Mouse (Mus musculus) kidney, adult 8-10 months (tissue): ENCODE results near the gene Dpm3.
"Not testable (repeated sequence)": the region's sequence is repeated elsewhere in the genome, so short reads cannot be mapped to it uniquely, and the experiment has no call there.

Experiments
- DNase-seq, 2 experiments: peaks; one replicate each; pipeline ENCODE4 v3.0.0; 2022

Gene Dpm3

DNA sequence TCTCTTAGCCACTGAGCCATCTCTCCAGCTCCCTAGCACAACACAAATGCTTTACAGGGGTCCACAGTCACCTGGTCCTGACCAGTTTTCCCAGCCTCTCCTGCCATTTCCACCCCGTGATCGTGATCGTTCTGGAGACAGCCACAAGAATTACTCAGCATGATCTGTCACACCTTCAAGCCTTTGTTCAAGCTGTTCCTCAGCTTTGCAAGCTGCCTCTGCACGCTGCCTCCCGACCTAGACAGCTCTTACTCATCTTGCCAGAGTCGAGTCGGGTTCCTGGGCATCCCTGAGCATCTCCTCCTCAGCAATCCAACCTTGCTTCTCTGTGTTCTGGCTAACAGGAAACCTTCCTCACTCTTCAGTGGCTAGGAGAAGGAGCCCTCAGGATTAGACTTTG, at the start of gene Dpm3:
Dpm3 (plus strand) TSS at position 283 of the 400 bp plus-strand sequence.
- DNase-seq: no peak

DNA sequence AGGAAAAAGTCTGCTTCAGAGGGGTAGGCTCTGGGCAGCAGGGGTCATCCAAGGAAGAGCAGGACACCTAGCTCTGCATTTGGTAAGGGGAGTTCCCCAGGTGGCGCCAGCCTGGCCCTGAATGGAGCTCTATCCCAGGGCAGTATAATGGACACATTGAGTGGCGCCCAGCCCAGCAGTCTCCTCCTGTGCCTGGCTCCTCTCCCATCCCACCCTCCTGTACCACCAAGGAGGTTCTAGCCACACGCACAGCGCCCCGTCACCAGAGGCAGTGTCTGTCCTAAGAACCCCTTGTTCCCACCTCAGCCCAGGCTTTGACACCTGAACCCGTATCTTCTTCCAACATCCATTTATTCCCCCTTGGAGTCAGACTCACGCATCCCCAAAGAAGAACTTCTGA, 49.4 kb upstream of the Dpm3 start:
- DNase-seq: no peak

DNA sequence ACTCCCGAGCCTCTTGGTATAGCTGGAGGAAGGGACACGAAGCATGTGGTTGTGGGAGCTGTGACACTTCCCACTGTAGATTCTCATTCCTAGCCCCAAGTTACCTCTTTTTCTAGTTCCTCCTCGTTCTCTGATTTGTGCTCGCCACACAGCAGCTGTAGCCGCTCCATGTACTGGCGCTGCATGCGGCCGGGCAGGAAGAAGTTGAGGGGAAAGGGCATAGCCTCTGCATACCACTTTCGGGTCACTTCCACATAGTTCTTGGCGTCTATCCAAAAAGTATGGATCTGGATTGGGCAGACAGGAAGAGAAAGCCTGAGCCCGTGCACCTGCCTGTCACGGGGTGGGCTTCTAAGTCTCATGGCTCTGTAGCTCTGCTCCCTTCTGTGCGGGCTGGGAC, 49.0 kb upstream of the Dpm3 start:
- DNase-seq: no peak

DNA sequence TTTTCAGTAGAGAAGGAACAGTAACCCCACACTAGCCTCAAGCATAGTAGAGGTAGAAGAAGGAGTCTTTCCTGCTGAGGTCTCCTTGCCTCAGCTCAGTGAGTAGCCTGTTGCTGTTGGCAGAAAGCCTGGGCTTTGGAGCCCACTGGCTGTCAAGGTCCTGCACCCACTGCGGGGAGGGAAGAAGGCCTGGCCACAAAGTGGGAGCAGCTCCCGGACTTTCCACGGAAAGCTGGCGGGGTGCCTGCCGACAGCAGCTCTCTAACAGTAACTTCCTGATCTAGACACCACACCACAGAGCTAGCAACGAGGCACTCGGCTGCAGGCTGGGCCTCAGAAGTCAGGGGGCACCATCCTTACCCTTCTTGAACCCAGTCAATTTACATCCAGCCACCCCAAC, 48.4 kb upstream of the Dpm3 start:
- peak in 1 of 2 experiments; percentile 41 for DNase-seq

DNA sequence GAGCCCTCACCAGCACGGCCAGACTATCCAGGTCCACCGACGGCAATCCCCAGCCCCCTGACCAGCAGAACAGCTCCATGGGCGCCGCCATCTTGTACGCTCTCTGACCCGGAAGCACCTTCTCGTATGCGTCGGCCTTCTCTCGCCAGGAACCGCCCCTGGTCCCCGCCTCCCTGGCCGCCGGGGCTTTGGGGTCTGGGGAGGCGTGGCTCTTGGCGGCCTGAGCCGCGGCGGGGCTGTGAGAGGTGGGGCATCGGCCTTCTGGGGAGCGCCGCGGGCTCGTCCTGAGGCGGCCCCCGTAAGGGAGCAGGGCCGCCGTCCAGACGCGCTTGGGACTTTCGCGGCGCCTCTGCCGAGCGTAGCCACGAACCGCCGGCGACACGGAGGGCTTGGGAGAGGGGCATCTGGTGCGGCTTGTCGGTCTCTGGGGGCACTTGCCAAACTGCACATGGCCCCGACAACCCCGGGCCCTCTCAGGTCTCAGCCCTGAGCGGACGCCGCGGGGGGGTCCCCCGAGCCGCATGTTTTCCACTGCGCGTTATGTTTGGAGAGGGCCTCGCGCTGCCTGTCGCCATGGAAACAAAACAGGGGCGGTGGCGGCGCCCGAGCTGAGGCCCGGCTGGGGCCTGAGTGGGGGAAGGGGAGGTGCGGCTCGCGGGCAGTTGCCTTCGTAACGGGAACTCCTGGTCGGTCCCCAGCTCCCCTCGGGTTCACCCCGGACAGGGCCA, 45.2 kb upstream of the Dpm3 start:
- peak; percentile 90 to 91 for DNase-seq

DNA sequence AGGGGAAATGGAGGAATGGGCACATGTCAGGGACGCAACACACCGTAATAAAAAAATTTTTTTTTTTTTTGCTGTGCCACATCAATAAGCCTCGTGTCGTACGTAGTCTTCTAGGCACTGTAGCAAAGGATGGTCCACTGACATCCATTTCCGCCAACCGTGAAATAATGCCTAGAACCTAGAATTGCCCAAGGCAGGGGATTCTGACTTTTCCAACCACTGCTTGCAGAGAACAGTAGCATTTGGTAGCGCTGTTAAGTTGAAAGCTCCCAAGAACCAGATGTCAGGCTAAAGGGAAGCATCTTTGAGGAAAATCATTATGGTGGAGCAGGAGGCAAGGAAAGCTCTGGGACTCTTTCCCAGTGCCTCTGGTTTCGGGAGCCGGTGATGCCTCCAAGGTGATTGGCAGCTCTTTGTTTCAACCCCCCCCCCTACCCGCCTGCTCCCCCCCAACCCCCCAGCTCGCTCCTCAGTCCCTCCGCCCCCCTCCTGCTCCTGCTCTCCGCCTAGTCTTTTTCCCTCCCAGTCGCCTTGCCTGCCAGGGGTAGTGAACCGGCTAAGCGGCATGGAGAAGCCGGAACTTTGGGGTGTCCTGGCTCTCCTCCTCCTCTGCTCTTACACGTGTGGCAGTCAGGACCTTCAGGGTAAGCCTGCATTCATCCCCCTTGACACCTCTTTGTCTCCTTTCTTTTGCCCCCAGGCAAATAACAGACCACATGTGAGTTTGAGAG, 44.3 kb upstream of the Dpm3 start, which contains the start of gene Thbs3:
Thbs3 (plus strand) TSS at position 500 of the 731 bp plus-strand sequence.
- no peak for DNase-seq

DNA sequence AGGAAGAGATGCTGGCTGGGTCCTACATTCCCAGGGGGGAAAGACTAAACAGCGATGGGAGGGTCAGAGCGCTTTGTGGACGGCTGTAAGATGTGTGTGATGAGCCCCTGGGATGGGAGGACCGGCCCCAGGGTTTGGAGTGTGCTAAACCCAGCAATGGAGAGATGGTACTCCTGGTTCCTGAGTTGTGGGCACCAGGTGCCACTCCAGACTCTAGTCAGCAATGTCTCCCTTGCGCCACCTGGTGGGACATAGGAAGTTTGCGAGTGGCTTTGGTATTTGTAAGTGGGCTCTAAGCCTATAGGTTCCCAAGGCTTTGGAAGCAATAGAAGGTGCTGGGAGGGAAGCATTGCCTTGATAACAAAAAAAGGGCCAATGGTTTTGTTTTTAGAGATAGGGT, 43.3 kb upstream of the Dpm3 start:
- DNase-seq: peak; percentile 74 to 88

DNA sequence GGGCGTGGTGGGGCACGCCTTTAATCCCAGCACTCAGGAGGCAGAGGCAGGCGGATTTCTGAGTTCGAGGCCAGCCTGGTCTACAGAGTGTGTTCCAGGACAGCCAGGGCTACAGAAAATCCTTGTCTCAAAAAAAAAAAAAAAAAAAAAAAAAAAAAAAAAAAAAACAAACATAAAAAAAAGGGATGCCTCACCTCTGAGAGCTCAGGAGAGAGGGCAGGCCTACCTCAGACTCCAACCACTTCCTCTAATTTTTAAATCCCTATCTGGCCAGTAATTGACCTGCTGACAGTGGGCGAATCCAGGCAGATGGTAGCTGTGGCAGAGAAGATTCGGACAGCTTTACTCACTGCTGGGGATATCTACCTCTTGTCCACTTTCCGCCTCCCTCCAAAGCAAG, 42.8 kb upstream of the Dpm3 start:
- not testable (repeated sequence) for DNase-seq

DNA sequence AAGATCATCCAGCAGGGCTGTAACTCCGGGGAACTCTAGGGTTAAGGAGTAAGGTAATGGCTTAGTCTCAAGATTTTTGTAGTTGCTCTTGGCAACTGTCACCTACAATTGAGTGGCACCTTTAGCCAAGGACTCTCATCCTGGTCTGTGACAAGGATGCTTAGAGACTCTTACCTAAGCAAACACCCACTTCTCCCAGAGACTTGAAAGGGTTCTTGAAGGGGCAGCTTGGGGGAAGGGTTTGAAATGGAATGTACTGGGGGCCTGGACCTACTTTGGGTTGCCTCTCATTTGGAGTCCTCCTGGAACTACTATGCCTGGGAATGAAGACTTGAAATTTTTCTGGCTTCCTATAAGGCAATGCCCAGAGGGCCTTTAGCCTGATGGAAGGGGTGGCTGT, 40.9 kb upstream of the Dpm3 start:
- no peak for DNase-seq

DNA sequence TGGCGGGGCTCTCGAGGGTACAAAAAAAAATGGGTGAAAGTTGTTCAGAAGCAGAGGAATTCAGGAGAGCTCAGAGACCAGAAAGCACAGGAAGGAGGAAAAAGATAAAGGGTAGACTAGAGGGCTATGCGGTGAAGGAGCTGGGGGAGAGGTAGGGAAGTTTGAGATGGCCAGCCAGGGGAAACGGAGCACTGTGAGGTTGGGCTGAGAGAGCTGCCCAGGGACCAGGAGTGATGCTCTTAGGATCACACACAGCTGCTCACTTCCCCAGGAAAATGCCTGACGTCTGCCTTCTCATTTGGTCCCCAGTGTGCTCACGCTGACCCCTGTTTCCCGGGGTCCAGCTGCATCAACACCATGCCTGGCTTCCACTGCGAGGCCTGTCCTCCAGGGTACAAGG, 39.6 kb upstream of the Dpm3 start:
- DNase-seq: no peak

DNA sequence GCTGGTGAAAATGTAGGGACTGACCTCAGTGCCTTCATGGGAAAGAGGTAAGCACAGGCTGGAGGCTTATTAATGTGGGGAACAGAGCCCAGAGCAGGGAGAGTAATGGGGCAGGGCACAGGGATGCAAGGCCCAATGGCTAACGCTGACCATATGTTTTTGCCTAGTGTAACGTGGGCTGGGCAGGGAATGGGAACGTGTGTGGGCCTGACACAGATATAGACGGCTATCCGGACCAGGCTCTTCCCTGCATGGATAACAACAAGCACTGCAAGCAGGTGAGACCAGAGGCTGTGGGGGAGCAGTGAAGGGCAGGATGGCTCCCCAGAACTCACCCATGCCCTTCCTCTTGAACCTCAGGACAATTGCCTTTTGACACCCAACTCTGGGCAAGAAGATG, 38.0 kb upstream of the Dpm3 start:
- DNase-seq: no peak

DNA sequence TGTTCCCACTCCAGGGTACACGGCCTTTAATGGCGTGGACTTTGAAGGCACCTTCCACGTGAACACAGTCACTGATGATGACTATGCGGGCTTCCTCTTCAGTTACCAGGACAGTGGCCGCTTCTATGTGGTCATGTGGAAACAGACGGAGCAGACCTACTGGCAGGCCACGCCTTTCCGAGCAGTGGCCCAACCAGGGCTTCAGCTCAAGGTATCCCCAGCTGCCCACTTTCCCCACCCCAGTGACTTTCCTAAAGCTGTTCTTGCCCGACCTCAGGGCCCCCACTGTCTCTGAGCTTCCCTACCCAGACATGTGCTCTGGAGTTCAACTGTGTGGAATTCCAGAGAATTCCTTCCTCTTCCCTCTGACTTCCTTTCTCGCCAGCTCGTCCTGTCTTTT, 34.4 kb upstream of the Dpm3 start:
- DNase-seq: no peak

DNA sequence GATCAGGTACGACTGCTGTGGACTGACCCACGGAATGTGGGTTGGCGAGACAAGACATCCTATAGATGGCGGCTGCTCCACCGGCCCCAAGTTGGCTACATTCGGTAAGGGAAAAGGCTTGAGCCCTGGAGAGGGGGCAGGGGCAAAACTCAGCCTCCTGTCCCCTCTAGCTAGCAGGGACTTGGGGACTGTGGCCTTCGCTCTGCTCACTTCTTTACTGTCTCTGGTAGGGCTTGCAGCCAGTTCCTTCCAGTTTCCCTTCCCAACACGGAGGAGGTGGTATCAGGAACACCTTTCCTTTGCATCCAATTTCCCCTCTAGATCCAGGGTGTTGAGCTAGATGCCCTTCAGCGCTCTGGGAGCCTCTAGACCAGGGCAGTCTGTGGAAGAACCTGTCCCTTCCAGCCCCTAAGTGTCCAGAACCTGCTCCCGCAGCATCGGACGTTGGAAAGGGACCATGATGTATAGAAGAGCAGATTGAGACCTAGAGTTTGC, 33.8 kb upstream of the Dpm3 start:
- no peak for DNase-seq

DNA sequence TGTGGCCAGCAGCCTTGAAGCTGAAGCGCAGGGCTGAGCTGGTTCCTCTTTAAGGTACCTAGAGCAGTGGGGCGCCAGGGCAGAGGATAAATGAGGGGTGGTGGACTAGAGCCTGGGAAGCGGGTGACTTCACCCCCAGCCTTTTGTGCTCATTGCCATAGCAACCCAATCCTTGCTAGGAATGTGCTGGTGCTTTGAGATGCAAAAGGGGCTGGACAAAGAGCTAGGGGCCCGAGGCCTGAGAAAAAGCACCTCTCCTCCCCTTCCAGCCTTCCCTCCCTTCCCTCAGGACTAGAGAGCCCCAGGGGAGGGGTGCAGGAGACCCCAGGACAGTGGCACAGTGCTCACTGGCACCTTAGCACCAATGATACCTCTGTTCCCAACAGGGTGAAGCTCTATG, 33.2 kb upstream of the Dpm3 start:
- no peak for DNase-seq

DNA sequence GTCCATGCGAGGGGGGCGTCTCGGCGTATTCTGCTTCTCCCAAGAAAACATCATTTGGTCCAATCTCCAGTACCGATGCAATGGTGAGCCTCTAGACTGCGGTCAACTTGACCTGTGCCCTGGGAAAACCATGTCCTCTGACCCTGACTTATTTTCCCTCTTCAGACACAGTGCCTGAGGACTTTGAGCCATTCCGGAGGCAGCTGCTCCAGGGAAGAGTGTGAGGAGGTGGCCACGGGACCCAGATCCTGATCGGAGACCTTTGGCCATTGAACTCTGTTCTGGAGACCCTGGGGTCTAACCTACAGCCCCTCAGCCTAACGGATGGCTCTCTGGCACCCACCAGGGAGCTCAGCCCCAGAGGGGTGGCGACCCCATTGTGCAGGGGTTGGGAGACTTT, 32.8 kb upstream of the Dpm3 start:
- no peak for DNase-seq

DNA sequence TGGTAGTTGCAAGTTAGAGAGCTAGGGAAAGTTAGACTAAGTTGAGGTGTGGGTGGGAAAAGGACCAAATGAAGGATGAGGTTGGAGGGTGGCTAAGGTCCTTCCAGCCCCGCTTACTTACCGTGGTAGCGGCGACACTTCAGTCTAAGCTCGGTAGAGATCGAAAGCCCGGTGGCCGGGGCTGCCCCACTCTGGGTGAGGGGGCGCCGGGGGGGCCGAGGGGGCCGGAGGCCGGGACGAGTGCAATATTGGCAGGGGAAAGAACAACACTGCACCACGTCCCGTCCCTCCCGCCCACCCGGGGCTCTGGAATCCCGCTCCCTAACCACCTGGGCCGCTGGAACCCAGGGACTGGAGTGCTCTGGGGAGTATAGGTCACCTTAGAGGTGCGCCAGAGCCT, 32.3 kb upstream of the Dpm3 start, which contains the start of gene Mtx1:
Mtx1 (minus strand) TSS at position 189 of the 400 bp plus-strand sequence.
- DNase-seq: no peak

DNA sequence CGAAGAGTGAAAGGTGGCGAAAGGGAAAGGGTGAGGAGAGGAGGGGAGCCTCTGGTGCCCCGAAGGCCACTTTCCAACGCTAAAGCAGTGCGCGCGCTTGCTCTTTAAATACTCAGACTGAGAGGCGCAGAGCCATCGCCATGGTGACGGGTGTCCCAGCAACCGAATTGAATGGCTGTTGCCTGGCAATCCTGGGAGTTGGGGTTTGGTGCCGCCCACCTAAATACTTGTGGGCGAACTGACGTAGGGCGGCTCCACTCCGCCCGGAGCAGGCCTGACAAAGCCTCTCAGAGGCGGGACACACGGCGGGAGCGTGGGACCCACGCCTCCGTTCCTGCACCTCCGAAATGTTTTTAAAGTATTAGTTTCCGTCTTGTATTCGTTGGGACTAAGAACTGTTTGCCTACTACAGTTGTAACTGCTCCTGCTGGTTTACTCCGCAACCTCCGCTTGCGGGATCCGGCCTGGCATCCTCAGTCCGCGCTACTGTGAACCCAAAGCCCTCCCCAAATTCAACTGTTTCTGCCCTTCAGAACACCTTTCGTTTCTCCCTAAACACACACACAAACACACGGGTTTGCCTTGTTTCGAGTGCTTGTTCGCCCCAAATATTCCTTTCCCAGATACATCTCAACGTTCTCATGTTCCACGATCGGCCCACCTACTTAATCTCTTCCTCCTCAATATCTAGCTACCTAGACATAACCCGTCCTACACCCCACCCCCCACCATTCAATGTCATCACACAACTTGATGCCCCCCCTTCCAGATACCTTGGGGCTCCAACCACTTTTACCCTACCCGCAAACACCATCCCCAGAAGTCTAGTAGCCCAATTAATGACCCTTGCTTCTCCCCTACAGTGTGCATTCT, 31.6 kb upstream of the Dpm3 start:
- peak; percentile 87 for DNase-seq

DNA sequence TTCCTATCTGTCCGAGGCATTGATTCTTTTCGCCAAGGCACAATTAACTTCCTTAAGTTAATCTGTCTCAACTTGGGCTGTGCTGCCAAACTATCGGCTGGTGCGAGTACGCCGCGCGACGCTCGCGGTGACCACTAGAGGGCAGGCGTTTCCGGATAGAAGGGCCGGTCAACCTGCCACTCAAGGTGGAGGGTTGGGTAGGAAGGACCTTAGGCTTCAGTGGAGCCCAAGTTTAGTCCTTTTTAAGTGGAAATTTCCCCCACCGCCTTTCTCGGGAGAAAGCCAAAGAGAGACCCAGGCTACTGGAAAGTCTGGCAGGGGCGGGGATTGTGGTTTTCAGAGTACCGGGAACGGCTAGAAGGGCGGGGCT, 31.0 kb upstream of the Dpm3 start:
- peak; percentile 87 to 94 for DNase-seq

DNA sequence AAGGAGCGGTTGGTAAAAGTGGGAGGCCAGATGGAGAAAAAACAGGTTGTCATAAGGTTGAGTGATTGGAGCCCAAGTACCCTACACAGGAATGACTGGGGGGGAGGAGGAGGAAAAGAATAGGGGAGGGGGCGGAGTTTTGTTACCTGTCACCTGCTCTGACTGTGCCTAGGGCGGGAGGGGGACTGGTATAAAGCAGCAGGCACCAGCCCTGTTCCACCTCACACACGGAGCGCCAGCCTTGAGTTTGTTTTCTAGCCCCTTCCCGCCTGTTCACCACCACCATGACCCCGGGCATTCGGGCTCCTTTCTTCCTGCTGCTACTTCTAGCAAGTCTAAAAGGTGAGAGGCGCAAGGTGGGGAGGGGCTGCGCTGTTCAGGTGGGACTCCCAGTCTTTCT, 30.3 kb upstream of the Dpm3 start, which contains the start of gene Muc1:
Muc1 (plus strand) TSS at position 222 of the 400 bp plus-strand sequence.
- peak; percentile 41 to 45 for DNase-seq

DNA sequence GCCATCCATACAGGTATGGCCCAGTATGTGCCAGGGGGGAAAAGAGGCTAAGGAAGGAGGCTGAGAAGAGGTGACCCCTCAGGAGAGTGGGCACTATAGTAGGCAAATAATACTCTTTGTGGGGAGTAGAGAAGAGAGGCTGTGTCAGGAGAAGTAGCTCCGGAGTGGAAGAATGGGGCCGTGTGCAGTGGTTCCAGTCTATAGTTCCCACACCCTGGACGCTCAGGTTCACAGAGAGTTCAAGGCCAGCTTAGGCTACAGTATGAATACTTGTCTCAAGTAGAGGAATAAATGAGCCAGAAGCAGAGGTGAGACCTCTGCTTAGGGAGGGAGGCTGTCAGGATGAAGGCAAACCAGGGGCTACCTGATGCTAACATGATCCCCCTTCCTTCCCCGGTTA, 29.9 kb upstream of the Dpm3 start:
- DNase-seq: no peak

DNA sequence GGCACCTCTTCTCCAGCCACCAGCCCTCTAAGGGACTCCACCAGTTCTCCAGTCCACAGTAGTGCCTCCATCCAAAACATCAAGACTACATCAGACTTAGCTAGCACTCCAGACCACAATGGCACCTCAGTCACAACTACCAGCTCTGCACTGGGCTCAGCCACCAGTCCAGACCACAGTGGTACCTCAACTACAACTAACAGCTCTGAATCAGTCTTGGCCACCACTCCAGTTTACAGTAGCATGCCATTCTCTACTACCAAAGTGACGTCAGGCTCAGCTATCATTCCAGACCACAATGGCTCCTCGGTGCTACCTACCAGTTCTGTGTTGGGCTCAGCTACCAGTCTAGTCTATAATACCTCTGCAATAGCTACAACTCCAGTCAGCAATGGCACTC, 28.6 kb upstream of the Dpm3 start:
- no peak for DNase-seq

DNA sequence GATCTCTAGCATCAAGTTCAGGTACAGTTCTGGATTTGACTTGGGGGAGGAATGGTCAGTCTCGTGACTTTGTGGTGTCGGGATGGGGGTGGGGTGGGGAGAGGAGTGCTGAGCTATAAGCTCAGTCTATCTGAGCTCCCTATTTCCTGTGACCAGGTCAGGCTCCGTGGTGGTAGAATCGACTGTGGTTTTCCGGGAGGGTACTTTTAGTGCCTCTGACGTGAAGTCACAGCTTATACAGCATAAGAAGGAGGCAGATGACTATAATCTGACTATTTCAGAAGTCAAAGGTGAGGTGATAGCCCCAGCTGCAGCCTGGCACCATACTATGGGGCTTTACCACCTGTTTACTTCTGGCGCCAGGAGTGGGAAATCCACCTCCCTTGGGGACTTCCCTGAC, 27.8 kb upstream of the Dpm3 start:
- no peak for DNase-seq

DNA sequence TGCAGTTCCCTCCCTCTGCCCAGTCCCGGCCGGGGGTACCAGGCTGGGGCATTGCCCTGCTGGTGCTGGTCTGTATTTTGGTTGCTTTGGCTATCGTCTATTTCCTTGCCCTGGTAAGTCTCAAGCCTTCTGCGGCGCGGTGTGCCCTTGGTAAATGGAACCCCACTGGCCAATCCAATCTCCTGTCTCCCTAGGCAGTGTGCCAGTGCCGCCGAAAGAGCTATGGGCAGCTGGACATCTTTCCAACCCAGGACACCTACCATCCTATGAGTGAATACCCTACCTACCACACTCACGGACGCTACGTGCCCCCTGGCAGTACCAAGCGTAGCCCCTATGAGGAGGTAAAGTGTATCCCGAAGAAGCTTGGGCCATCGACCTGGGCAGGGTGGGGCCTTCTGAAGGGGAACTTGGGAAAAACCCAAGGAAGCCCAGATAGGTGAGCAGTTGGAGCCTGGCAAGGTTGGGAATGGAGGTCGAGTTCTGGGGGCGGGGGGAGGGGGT, 27.3 kb upstream of the Dpm3 start:
- no peak for DNase-seq
